Comparison of ENCODE assay signal across 29 mouse cellular contexts in the genomic region with DNA sequence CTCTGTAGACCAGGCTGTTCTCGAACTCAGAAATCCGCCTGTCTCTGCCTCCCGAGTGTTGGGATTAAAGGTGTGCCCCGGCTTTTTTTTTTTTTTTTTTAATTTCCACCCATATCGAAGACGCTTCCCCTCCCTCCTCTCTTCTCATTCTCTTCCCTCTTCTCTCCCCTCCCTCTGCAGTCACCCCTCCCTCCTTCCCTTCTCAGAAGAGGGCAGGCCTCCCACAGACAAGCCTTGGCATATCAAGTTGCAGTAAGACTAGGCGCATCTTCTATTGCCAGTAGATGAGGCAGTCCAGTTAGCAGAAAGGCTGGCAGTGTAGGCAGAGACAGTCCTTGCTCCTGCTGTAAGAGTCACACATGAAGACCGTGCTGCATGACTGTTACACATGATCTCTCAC. TPM values are rescaled to one million over a fixed set of nuclear protein-coding genes. Genes with fewer than 3 reads are reported as not detected.
A peak's percentile ranks its signal among the peaks of the same experiment; 100 is the strongest.
DNase-seq lines count a peak whose midpoint lies in the region; ATAC-seq and TF ChIP-seq lines count a peak whose summit lies in the region.
"Had no signal": no experiment of that assay in that cellular context is flagged by ENCODE, and none has a peak within 500 bp of the region (broad histone marks: within the 10 kb centered on the region; RNA-seq: fewer than 3 reads in every experiment).

No protein-coding gene starts in this region.

- H3K27me3 ChIP-seq in ES-Bruce4 (ENCODE audit: control insufficient read depth, insufficient read depth, low read length, poor library complexity, severe bottlenecking) (no peaks in the 10 kb centered on the region), G1E (ENCODE audit: insufficient read depth, low read length) (no peaks in the 10 kb centered on the region)
- H3K27me3 ChIP-seq: embryonic facial prominence, embryonic 13.5 days; forebrain, embryonic 12.5 days; forebrain, embryonic 15.5 days; heart, embryonic 12.5 days; heart, embryonic 15.5 days had no signal

- no peak overlapping the region for H3K4me3 ChIP-seq in gastrocnemius, adult 2 months
- H3K4me3 ChIP-seq in ES-Bruce4 (ENCODE audit: low read depth, low read length) (no peak overlapping the region), G1E (ENCODE audit: low read depth, low read length) (no peak overlapping the region; the same call in 1 of the 2 replicates)
- H3K4me3 ChIP-seq: embryonic facial prominence, embryonic 10.5 days; embryonic facial prominence, embryonic 13.5 days; erythroblast, embryonic 14.5 days; forebrain, embryonic 12.5 days; forebrain, embryonic 15.5 days; heart, embryonic 12.5 days; heart, embryonic 15.5 days had no signal

- intact Hi-C loops in gastrocnemius, adult 2 months (cut with DNase I): no loop called here

- TF ChIP-seq EP300 in ES-Bruce4 (IDR thresholded peaks at IDR 0.05; ENCODE audit: insufficient read depth, low read depth, low read length): no peak

- peak; percentile 27 for DNase-seq in gastrocnemius, adult 2 months
- DNase-seq in gastrocnemius, postnatal 25 days: no peak
- DNase-seq in G1E (ENCODE audit: low spot score): peak; percentile 57
- DNase-seq in ZHBTc4 (ENCODE audit: low read depth, low spot score): peak; percentile 53
- no peak for DNase-seq in right cerebral cortex, adult 2 months (ENCODE audit: low spot score in 2 of 2)
- no peak for DNase-seq in cerebellum, postnatal 4 days (ENCODE audit: low spot score in 2 of 2)
- no peak for DNase-seq in lung, postnatal 36 days
- DNase-seq: adrenal gland, postnatal 10 days; adrenal gland, postnatal 36 days; cerebellum, adult 18-20 months; cerebellum, adult 9-11 months; cerebellum, postnatal 25 days; embryo, embryonic 11 days; gastrocnemius, postnatal 10 days; heart, adult 18-20 months; heart, postnatal 14 days; heart, postnatal 4 days had no signal

- H3K9me3 ChIP-seq in ES-Bruce4 (replicated peaks; ENCODE audit: control insufficient read depth, insufficient read depth, low read length, poor library complexity, severe bottlenecking): no peaks in the 10 kb centered on the region
- H3K9me3 ChIP-seq in G1E (replicated peaks): no peaks in the 10 kb centered on the region
- H3K9me3 ChIP-seq: embryonic facial prominence, embryonic 10.5 days; embryonic facial prominence, embryonic 13.5 days; forebrain, embryonic 12.5 days; forebrain, embryonic 15.5 days; heart, embryonic 12.5 days; heart, embryonic 15.5 days had no signal

- peak overlapping the region; percentile 56 for H3K27ac ChIP-seq in gastrocnemius, adult 2 months
- H3K27ac ChIP-seq in ES-Bruce4 (ENCODE audit: insufficient read depth, low read length): peak overlapping the region; percentile 33
- H3K27ac ChIP-seq: embryonic facial prominence, embryonic 10.5 days; embryonic facial prominence, embryonic 13.5 days; forebrain, embryonic 12.5 days; forebrain, embryonic 15.5 days; heart, embryonic 15.5 days; hindbrain, embryonic 14.5 days; hindbrain, postnatal 0 days had no signal

- no peak for ATAC-seq in G1E (ENCODE audit: extremely low read depth, insufficient number of reproducible peaks, low FRiP score, poor library complexity, severe bottlenecking)
- ATAC-seq: forebrain, embryonic 15.5 days; hindbrain, postnatal 0 days; inflammation-experienced regulatory T-cells, adult 6 months; intestine, embryonic 16.5 days had no signal

- TF ChIP-seq CTCF in gastrocnemius, adult 2 months (IDR thresholded peaks at IDR 0.05): no peak
- TF ChIP-seq CTCF in ES-Bruce4 (IDR thresholded peaks at IDR 0.05; ENCODE audit: low read depth, low read length) (no peak), G1E (IDR thresholded peaks at IDR 0.05; ENCODE audit: low read depth, low read length) (no peak)

- H3K4me1 ChIP-seq in ES-Bruce4 (ENCODE audit: control insufficient read depth, insufficient read depth, low read length): peaks cover 2% of the 10 kb centered on the region
- H3K4me1 ChIP-seq in G1E (ENCODE audit: insufficient read depth, low read depth, low read length): peaks cover 42% of the 10 kb centered on the region

- no peaks in the 10 kb centered on the region for H3K36me3 ChIP-seq in ES-Bruce4 (ENCODE audit: control insufficient read depth, insufficient read depth, low read length, poor library complexity, severe bottlenecking)
- H3K36me3 ChIP-seq in G1E (replicated peaks): peaks cover 7% of the 10 kb centered on the region
- H3K36me3 ChIP-seq: embryonic facial prominence, embryonic 13.5 days; forebrain, embryonic 12.5 days; forebrain, embryonic 15.5 days; heart, embryonic 12.5 days; heart, embryonic 15.5 days had no signal

- peak overlapping the region; percentile 75 for H3K9ac ChIP-seq in ES-Bruce4 (ENCODE audit: low read depth, poor library complexity, severe bottlenecking)
- H3K9ac ChIP-seq: embryonic facial prominence, embryonic 13.5 days; forebrain, embryonic 12.5 days; forebrain, embryonic 15.5 days; heart, embryonic 12.5 days; heart, embryonic 15.5 days; hindbrain, embryonic 14.5 days had no signal

- TF ChIP-seq POLR2A in ES-Bruce4 (IDR thresholded peaks at IDR 0.05; ENCODE audit: insufficient read depth, low read length): no peak

RNA-seq across cellular contexts. Expression of gene Prps1l3, which starts 2.4 kb away (rescaled TPM):
- 10 to 100 TPM; 23.9 to 27.7 TPM for total RNA-seq in gastrocnemius, adult 2 months (2021)
- 10 to 100 TPM; 20.3 to 22.6 TPM for total RNA-seq in gastrocnemius, postnatal 25 days (2021)
- polyA plus RNA-seq in ES-Bruce4 (2011; ENCODE audit: insufficient read depth, insufficient read length, low read depth, missing spikeins) (60.9 and 64.6 TPM in 2 replicates), G1E (2012) (39.2 and 41.0 TPM in 2 replicates)
- total RNA-seq in G1E (2014; fragmentation: Nextera tagmentation) (130 and 142 TPM in 2 replicates), G1E (2017) (191 and 203 TPM in 2 replicates)

RNA-seq across cellular contexts. Expression of gene Mipol1, which starts 2.5 kb away (rescaled TPM):
- 1 to 10 TPM; 3.0 to 3.4 TPM for total RNA-seq in gastrocnemius, adult 2 months (2021)
- 1 to 10 TPM; 2.1 to 3.1 TPM for total RNA-seq in gastrocnemius, postnatal 25 days (2021)
- 28.6 and 31.3 TPM in 2 replicates for polyA plus RNA-seq in ES-Bruce4 (2011; ENCODE audit: insufficient read depth, insufficient read length, low read depth, missing spikeins)
- total RNA-seq in G1E (2014; fragmentation: Nextera tagmentation): 44.8 and 49.7 TPM in 2 replicates
- 17.4 and 23.7 TPM in 2 replicates for total RNA-seq in G1E (2017)
- 4.4 and 5.2 TPM in 2 replicates for polyA plus RNA-seq in G1E (2012)

RNA-seq across cellular contexts. Expression of gene Slc25a21, which starts 30.5 kb away (rescaled TPM):
- total RNA-seq in gastrocnemius, adult 2 months (2021): under 1 TPM; 0.15 to 0.17 TPM
- under 1 TPM; 0.27 to 0.38 TPM for total RNA-seq in gastrocnemius, postnatal 25 days (2021)
- not detected in 2 replicates for polyA plus RNA-seq in ES-Bruce4 (2011; ENCODE audit: insufficient read depth, insufficient read length, low read depth, missing spikeins)
- total RNA-seq in G1E (2014; fragmentation: Nextera tagmentation): 32.0 and 37.0 TPM in 2 replicates
- total RNA-seq in G1E (2017): 14.6 and 16.2 TPM in 2 replicates
- 9.1 and 9.7 TPM in 2 replicates for polyA plus RNA-seq in G1E (2012)
- total RNA-seq: hindbrain, postnatal 0 days had no signal
- polyA plus RNA-seq: inflammation-experienced regulatory T-cells, adult 6 months had no signal

Comparison
In these comparisons a context has a peak if more than half of its experiments do, and no peak if none do; other contexts are left out.
1. DNase-seq: peak in gastrocnemius, adult 2 months (single experiment), G1E (single experiment) and ZHBTc4 (single experiment); none in gastrocnemius, postnatal 25 days (single experiment), right cerebral cortex, adult 2 months (0 of 2), cerebellum, postnatal 4 days (0 of 2) and lung, postnatal 36 days (single experiment).
2. RNA of gene Prps1l3, which starts 2.4 kb away (total RNA-seq): 130 to 203 TPM in G1E; 23.9 to 27.7 TPM in gastrocnemius, adult 2 months and 20.3 to 22.6 TPM in gastrocnemius, postnatal 25 days; every median in the first group is over 4 times any median in the second.
3. RNA of gene Mipol1, which starts 2.5 kb away (total RNA-seq): 17.4 to 49.7 TPM in G1E; 3.0 to 3.4 TPM in gastrocnemius, adult 2 months and 2.1 to 3.1 TPM in gastrocnemius, postnatal 25 days; every median in the first group is over 4 times any median in the second.
4. RNA of gene Slc25a21, which starts 30.5 kb away (total RNA-seq): 14.6 to 37.0 TPM in G1E; 0.27 to 0.38 TPM in gastrocnemius, postnatal 25 days and 0.15 to 0.17 TPM in gastrocnemius, adult 2 months; every median in the first group is over 10 times any median in the second.